8 mouse cellular contexts compared by ENCODE assay signal in the genomic region with DNA sequence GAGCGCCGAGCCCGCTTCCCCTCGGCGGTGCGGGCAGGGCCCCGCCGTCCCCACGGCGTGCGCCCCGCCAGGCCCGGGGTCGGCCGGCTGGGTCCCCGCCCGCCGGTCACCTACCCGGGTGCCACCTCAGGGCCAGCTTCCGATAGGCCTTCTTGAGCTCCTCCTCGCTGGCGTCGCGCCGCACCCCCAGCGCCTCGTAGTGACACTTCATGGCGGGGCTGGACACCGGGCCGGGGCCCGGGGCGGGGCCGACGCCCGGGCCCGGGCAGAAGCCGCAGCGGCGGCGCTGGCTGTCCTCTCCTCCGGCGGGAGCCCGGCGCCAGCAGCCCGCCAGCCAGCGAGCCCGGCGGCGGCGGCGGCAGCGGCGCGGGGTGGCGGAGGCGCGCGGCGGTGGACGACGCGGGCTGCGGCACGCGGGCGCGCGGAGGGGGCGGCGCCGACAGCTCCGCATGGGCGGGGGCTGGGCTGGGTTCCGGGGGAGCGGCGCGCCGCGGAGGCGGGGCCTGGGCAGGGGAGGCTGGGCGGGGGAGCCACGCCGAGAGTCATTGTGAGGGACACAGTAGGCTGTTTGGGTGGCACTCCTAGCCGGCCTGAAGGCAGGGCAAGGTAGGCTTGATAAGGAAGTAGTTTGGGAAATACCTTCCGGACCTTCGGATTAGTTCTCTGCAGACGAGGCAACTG. TPM values are rescaled to one million over a fixed set of nuclear protein-coding genes. Genes with fewer than 3 reads are reported as not detected.
DNase-seq lines count a peak whose midpoint lies in the region; ATAC-seq and TF ChIP-seq lines count a peak whose summit lies in the region.

Gene Dnajc21, minus strand, starts transcription at position 366 of the 681 bp plus-strand sequence.

- H3K4me1 ChIP-seq in ES-E14 (ENCODE audit: control insufficient read depth in 2 of 2, insufficient read depth in 2 of 2, low read length in 2 of 2, poor library complexity in 1 of 2): peaks cover 4% of the 10 kb centered on the region in 2 experiments
- peaks cover 19% of the 10 kb centered on the region for H3K4me1 ChIP-seq in forebrain, embryonic 12.5 days
- 0 out of 2 replicates have a peak, but pooled peaks cover 3% of the 10 kb centered on the region for H3K4me1 ChIP-seq in heart, postnatal 0 days (ENCODE audit: control insufficient read depth, insufficient read depth)
- no peaks in the 10 kb centered on the region; the same call in 1 of the 2 replicates for H3K4me1 ChIP-seq in lung, embryonic 14.5 days (ENCODE audit: insufficient read depth)

- H3K27ac ChIP-seq in ES-E14 (ENCODE audit: insufficient read depth, low read depth, low read length, poor library complexity, severe bottlenecking): peak within 1 kb of the TSS; percentile 99
- peak within 1 kb of the TSS; percentile 86 for H3K27ac ChIP-seq in forebrain, embryonic 12.5 days
- peak within 1 kb of the TSS; percentile 90 for H3K27ac ChIP-seq in heart, postnatal 0 days (ENCODE audit: low read depth)
- peak within 1 kb of the TSS; percentile 75; the same call in 1 of the 2 replicates for H3K27ac ChIP-seq in lung, embryonic 14.5 days (ENCODE audit: low read depth)

- TF ChIP-seq EP300 in heart, postnatal 0 days (IDR thresholded peaks at IDR 0.05; ENCODE audit: low read depth): no peak

- H3K36me3 ChIP-seq in ES-E14 (ENCODE audit: control insufficient read depth, insufficient read depth, low read length, poor library complexity, severe bottlenecking): peaks cover 3% of the 10 kb centered on the region
- H3K36me3 ChIP-seq in forebrain, embryonic 12.5 days (replicated peaks): peaks cover 3% of the 10 kb centered on the region
- peaks cover 3% of the 10 kb centered on the region for H3K36me3 ChIP-seq in heart, postnatal 0 days (replicated peaks; ENCODE audit: control insufficient read depth, insufficient read depth, low read length)
- peaks cover 4% of the 10 kb centered on the region for H3K36me3 ChIP-seq in lung, embryonic 14.5 days (ENCODE audit: insufficient read depth)

- H3K4me3 ChIP-seq in ES-E14 (ENCODE audit: insufficient read depth in 1 of 2, low read depth in 1 of 2, low read length in 2 of 2, poor library complexity in 1 of 2, severe bottlenecking in 1 of 2): peak within 1 kb of the TSS; percentile 79 to 94
- H3K4me3 ChIP-seq in forebrain, embryonic 12.5 days (replicated peaks): peak within 1 kb of the TSS; percentile 73
- peak within 1 kb of the TSS; percentile 96 for H3K4me3 ChIP-seq in heart, postnatal 0 days (ENCODE audit: low read depth, low read length)
- peak within 1 kb of the TSS; percentile 80 for H3K4me3 ChIP-seq in lung, embryonic 14.5 days (ENCODE audit: low read depth, low read length)

- no peaks in the 10 kb centered on the region for H3K9me3 ChIP-seq in ES-E14 (ENCODE audit: control insufficient read depth, insufficient read depth, low read depth, low read length)
- H3K9me3 ChIP-seq in forebrain, embryonic 12.5 days: no peaks in the 10 kb centered on the region
- no peaks in the 10 kb centered on the region for H3K9me3 ChIP-seq in heart, postnatal 0 days (replicated peaks; ENCODE audit: control insufficient read depth, low read length)
- H3K9me3 ChIP-seq in lung, embryonic 14.5 days (ENCODE audit: low read depth, low read length): no peaks in the 10 kb centered on the region

- no peak for TF ChIP-seq CTCF in heart, postnatal 0 days (IDR thresholded peaks at IDR 0.05; ENCODE audit: low read depth)
- TF ChIP-seq CTCF in lung, embryonic 14.5 days (IDR thresholded peaks at IDR 0.05; ENCODE audit: low read depth): no peak

- DNase-seq in ES-E14 (ENCODE audit: low read depth, low spot score): peak; percentile 72
- peak; percentile 73 for DNase-seq in c-Kit-positive CD71-positive TER-119-positive erythroid progenitor cells, embryonic 14.5 days (ENCODE audit: low spot score)
- peak; percentile 74 for DNase-seq in heart, postnatal 0 days (ENCODE audit: low spot score)
- DNase-seq in kidney, postnatal 4 days: peak; percentile 89 to 92
- peak; percentile 87 for DNase-seq in lung, embryonic 14.5 days
- peak; percentile 65 to 74 for DNase-seq in thymus, adult 18-20 months

- peak; percentile 93 for ATAC-seq in forebrain, embryonic 12.5 days (ENCODE audit: low FRiP score)
- ATAC-seq in heart, postnatal 0 days (ENCODE audit: insufficient read depth, low read depth): peak; percentile 97
- ATAC-seq in lung, embryonic 14.5 days (ENCODE audit: insufficient read depth): peak; percentile 96
- peak; percentile 91 for ATAC-seq in neutrophil, adult 5-6 weeks (ENCODE audit: extremely low read depth, insufficient number of reproducible peaks, low FRiP score, poor library complexity, severe bottlenecking)

- in situ Hi-C loops in ES-E14 (cut with MboI; ENCODE audit: low sequenced_read_pairs in 2 of 2, unreplicated experiment in 2 of 2): no loop called here

- peak within 1 kb of the TSS; percentile 85 for H3K9ac ChIP-seq in ES-E14 (ENCODE audit: insufficient read depth, low read depth, low read length, poor library complexity, severe bottlenecking)
- H3K9ac ChIP-seq in forebrain, embryonic 12.5 days: peak within 1 kb of the TSS; percentile 90
- H3K9ac ChIP-seq in heart, postnatal 0 days (replicated peaks; ENCODE audit: low read depth, low read length): peak within 1 kb of the TSS; percentile 87
- H3K9ac ChIP-seq in lung, embryonic 14.5 days: peak within 1 kb of the TSS; percentile 78

- H3K4me2 ChIP-seq in forebrain, embryonic 12.5 days: peak within 1 kb of the TSS; percentile 82
- H3K4me2 ChIP-seq in heart, postnatal 0 days (ENCODE audit: low read depth, low read length): peak within 1 kb of the TSS; percentile 99
- peak within 1 kb of the TSS; percentile 69 for H3K4me2 ChIP-seq in lung, embryonic 14.5 days

- WGBS in forebrain, embryonic 12.5 days: under 1% methylated on average over 42 of the region's 87 CpGs
- under 1% methylated on average over 44 of the region's 87 CpGs for WGBS in heart, postnatal 0 days
- under 1% methylated on average over 81 of the region's 87 CpGs for WGBS in lung, embryonic 14.5 days

- no peaks in the 10 kb centered on the region for H3K27me3 ChIP-seq in forebrain, embryonic 12.5 days
- no peaks in the 10 kb centered on the region for H3K27me3 ChIP-seq in heart, postnatal 0 days (ENCODE audit: control insufficient read depth, insufficient read depth, low read length)
- no peaks in the 10 kb centered on the region for H3K27me3 ChIP-seq in lung, embryonic 14.5 days (ENCODE audit: insufficient read depth, low read length)

TF ChIP-seq in ES-E14, 5 proteins besides CTCF, POLR2A, EP300 and RAD21:
- TF ChIP-seq CHD2 (IDR thresholded peaks at IDR 0.05; ENCODE audit: low read depth, low read length): no peak
TF ChIP-seq in ES-E14: peak in this region for 0.

RNA-seq across cellular contexts. Expression of gene Dnajc21, which starts in this region (rescaled TPM):
- total RNA-seq in ES-E14 (2012; rRNA removed): 46.8 and 48.2 TPM in 2 replicates
- 15.7 and 16.2 TPM in 2 replicates for polyA plus RNA-seq in forebrain, embryonic 12.5 days (2016; fragmentation: Nextera tagmentation; extraction: Ambion mirVana)
- total RNA-seq in heart, postnatal 0 days (2014; rRNA removed; ENCODE audit: low replicate concordance): 2.3 and 9.2 TPM in 2 replicates
- polyA plus RNA-seq in heart, postnatal 0 days (2015; fragmentation: Nextera tagmentation; extraction: Ambion mirVana): 7.7 and 9.0 TPM in 2 replicates
- 15.0 and 17.9 TPM in 2 replicates for polyA plus RNA-seq in lung, embryonic 14.5 days (2014; fragmentation: Nextera tagmentation; extraction: Ambion mirVana)
- total RNA-seq in neutrophil, adult 5-6 weeks (2017): 44.0 and 48.5 TPM in 2 replicates

Comparison
In these comparisons a context has a peak if more than half of its experiments do, and no peak if none do; other contexts are left out.
1. Peak in every context shown above with its lines: DNase-seq, ATAC-seq, H3K4me3 ChIP-seq and H3K27ac ChIP-seq.